Mouse (Mus musculus): ENCODE measurements around the gene Zfp652. TPM values are rescaled to one million over a fixed set of nuclear protein-coding genes. Genes with fewer than 3 reads are reported as not detected.
A peak's percentile ranks its signal among the peaks of the same experiment; 100 is the strongest.

The Zfp652 gene
- polyA plus RNA-seq, 1 experiment from 2014 or later = 26.4 TPM

DNA sequence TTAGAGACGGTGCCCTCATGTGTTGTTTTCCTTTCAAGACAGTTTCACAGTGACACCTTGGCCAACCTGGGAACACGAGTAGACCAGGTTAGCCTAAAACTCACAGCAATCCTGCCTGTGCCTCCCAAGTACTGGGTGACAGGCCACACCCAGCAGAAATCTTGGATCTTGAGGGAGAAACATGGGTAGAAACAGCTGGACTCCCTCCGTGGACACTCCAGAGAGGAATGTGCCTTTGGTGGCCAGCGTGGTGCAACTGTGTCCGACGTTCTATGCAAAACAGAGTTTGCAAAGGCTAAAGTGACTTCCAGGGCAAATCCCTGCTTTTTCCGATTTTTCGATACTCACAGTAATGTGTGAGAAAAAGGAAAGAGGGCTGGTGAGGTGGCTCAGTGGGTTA is 68.0 kb downstream of the Zfp652 start:
- ChIA-PET CTCF (no interaction called here), POLR2A (no interaction called here)
- DNase-seq (ENCODE audit: low read depth, low spot score) (no peak), ATAC-seq (no peak)
- no peaks in the 10 kb centered on the region for H3K27me3 ChIP-seq
- in situ Hi-C loops (cut with MboI; ENCODE audit: low pct_unique_long_range_greater_than_20kb) = no loop called here
- TF ChIP-seq CTCF (IDR thresholded peaks at IDR 0.05) = no peak

DNA sequence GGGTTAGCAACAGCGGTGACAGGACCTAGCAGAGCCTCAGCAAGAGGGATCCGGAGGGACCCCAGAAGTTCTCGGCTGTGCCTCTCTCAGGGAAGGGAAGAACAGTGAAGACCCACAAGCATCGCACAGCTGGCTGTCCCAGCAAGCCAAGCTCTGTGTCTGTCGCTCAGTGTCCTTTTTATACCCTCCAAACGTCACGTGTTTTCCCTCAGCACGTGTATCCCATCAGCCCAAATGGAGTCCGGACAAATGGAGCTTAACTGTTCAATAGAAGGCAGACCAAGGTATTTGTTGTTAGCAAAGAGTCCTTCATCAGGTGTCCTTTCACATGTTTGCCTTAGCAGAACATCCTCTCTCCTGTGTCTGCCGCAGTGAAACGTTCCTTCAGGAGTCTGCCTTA is 69.1 kb downstream of the Zfp652 start:
- POLR2A ChIA-PET = no interaction called here
- in situ Hi-C loops (cut with MboI; ENCODE audit: low pct_unique_long_range_greater_than_20kb) = no loop called here
- TF ChIP-seq CTCF (IDR thresholded peaks at IDR 0.05) = no peak
- no peak for ATAC-seq
- H3K27me3 ChIP-seq = no peaks in the 10 kb centered on the region
- no peak for DNase-seq (ENCODE audit: low read depth, low spot score)
- CTCF ChIA-PET = no interaction called here

DNA sequence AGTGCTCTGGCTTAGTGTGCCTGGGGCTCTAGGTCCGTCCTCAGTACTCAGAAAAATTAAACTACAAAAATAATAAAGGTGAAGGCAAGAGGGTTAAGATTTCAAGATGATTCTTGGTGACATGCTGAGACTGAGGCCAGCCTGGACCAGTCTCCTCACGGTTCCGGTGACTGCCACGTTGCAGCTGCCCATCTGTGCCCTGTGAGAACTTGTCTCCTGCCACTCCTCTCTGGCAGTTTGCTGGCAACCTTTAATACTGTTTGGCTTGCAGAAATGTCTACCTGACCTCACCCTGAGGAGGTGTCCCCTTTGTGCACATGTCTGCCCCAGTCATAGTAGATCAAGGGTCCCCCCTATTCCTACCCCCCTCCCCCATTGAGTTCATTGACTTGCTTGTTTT is 71.0 kb downstream of the Zfp652 start:
- ATAC-seq = no peak
- TF ChIP-seq CTCF (IDR thresholded peaks at IDR 0.05) = no peak
- CTCF ChIA-PET = no interaction called here
- DNase-seq (ENCODE audit: low read depth, low spot score) = no peak
- H3K27me3 ChIP-seq = no peaks in the 10 kb centered on the region
- in situ Hi-C loops (cut with MboI; ENCODE audit: low pct_unique_long_range_greater_than_20kb) = no loop called here
- POLR2A ChIA-PET = no interaction called here

DNA sequence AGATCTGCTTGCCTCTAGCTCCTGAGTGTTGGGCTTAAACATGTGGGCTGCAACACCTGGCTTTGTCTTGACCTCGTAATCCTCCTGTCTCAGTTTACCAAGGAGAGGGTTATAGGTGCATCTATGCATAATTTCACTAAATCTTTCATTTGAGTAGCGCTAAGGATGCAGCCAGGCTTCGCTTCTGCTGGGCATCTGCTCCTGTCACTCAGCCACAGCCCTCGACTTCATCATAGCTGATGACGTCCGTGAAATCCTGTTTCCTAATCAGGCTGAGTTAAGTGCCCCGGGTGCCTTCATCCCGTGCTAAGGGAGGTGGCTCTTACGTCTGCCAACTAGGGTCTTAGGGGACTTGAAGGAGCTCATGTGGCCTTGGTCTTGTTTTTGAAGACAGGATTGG is 71.5 kb downstream of the Zfp652 start:
- ChIA-PET CTCF (no interaction called here), POLR2A (no interaction called here)
- in situ Hi-C loops (cut with MboI; ENCODE audit: low pct_unique_long_range_greater_than_20kb) = no loop called here
- ATAC-seq = no peak
- TF ChIP-seq CTCF (IDR thresholded peaks at IDR 0.05) = no peak
- H3K27me3 ChIP-seq = no peaks in the 10 kb centered on the region
- DNase-seq (ENCODE audit: low read depth, low spot score) = no peak

DNA sequence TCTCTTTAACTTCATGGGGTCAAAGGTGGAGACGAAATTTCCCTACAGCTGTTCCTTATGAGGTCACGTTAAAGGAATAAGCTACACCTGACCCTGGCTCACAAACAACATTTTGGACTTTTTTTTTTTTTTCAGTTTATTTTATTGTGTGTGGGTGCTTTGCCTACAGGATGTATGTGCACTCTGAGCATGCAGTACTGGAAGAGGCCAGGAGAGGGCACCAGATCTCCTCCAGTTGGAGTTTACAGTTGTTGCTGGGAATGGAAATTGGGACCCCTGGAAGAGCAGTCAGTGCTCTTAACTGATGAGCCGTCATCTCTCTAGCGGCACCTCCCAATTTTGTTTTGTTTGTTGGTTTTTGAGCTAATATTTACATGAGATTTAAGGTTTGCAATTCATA is 73.2 kb downstream of the Zfp652 start:
- TF ChIP-seq CTCF (IDR thresholded peaks at IDR 0.05) = peak; percentile 61
- ATAC-seq (no peak), DNase-seq (ENCODE audit: low read depth, low spot score) (no peak)
- in situ Hi-C loops (cut with MboI; ENCODE audit: low pct_unique_long_range_greater_than_20kb) = no loop called here
- no peaks in the 10 kb centered on the region for H3K27me3 ChIP-seq
- ChIA-PET CTCF (interaction anchor here (1.2 to 1.4 kb wide), 3 partner anchors 13 to 35 kb away, joined by 3 read pairs; no protein-coding TSS in a partner anchor), POLR2A (no interaction called here)

DNA sequence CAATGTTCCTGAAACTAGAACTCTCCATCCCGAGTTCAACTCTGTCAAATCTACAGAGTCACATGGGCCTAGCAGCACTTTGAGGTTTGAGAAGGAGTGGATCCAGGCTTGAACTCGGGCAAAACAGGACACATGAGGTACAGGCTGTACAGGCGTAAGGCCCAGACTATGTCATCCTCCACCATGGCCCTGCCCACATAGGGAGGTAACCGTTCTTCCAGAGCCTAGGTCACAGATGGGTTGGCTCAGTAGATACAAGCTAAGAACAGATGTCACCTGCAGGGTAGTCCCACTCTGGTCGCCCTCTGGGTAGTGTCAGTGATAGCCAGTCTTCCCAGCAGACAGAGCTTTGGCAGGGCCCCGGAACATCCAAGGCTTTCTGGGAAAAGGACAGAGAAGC is 74.0 kb downstream of the Zfp652 start:
- CTCF ChIA-PET = interaction anchor here (1.3 kb wide), 1 partner anchor 14 kb away, joined by 3 read pairs; no protein-coding TSS in a partner anchor
- in situ Hi-C loops (cut with MboI; ENCODE audit: low pct_unique_long_range_greater_than_20kb) = no loop called here
- TF ChIP-seq CTCF (IDR thresholded peaks at IDR 0.05) = no peak
- POLR2A ChIA-PET = no interaction called here
- H3K27me3 ChIP-seq = no peaks in the 10 kb centered on the region
- ATAC-seq (no peak), DNase-seq (ENCODE audit: low read depth, low spot score) (no peak)

DNA sequence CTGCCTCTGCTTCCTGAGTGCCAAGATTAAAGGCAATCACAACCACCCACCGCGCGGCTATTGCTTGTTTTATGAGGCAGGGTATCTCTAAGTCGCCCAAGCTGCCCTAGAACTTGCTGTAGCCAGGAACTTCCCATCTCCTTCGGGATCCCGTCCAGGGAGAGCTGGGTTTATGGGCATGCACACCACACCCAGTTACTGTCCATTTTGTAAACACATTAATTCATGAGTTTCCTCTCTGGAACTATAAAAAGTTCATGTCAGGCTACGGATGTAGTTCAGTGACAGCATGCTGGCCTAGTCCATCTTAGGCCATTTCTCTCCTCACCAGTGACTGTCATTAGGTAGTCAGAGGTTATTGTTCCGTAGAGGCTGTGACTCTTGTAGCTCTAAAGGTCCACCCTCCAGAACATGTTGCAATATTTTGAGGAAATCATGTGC is 77.0 kb downstream of the Zfp652 start:
- in situ Hi-C loops (cut with MboI; ENCODE audit: low pct_unique_long_range_greater_than_20kb) = no loop called here
- TF ChIP-seq CTCF (IDR thresholded peaks at IDR 0.05) = no peak
- CTCF ChIA-PET = no interaction called here
- no peak for DNase-seq (ENCODE audit: low read depth, low spot score)
- ATAC-seq = no peak
- no peaks in the 10 kb centered on the region for H3K27me3 ChIP-seq
- POLR2A ChIA-PET = no interaction called here

- ATAC-seq (no peak), DNase-seq (ENCODE audit: low read depth, low spot score) (no peak)
- no peaks in the 10 kb centered on the region for H3K27me3 ChIP-seq
- in situ Hi-C loops (cut with MboI; ENCODE audit: low pct_unique_long_range_greater_than_20kb) = no loop called here
- no peak for TF ChIP-seq CTCF (IDR thresholded peaks at IDR 0.05)
- ChIA-PET CTCF (interaction anchor here (1.2 kb wide), 1 partner anchor 14 kb away, joined by 3 read pairs; no protein-coding TSS in a partner anchor), POLR2A (interaction anchor here (0.6 kb wide), 1 partner anchor 52 kb away, joined by 3 read pairs; no protein-coding TSS in a partner anchor)
Measured at GRCm38 (mm10) chr11:95791787-95792186, 79.3 kb downstream of the Zfp652 start.

DNA sequence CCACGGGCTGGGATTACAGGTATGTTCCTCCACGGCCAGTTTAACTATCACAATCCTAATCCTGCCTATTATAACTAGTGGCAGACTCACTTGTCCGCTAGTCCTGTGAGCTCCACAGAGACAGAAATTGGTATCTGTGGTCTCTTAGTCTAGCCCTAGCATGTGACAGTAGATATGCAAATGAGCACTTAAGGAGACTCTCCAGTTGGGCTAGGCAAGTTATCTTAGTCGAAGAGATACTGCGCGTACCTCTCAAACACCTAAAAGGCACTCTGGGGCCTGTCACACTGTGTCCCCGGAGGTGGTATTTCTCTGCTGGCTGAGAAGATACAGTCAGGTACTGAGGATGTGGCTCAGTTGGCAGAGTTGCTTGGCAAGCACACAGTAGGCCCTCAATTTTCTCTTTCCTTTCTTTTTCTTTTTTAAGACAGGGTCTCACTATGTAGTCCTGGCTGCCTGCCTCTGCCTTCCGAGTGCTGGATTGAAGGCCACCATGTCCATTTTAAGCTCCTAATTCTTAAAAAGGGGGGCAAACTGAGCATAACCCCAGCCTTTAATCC is 80.6 kb downstream of the Zfp652 start:
- ChIA-PET POLR2A (no interaction called here), CTCF (no interaction called here)
- in situ Hi-C loops (cut with MboI; ENCODE audit: low pct_unique_long_range_greater_than_20kb) = no loop called here
- no peak for ATAC-seq
- no peak for TF ChIP-seq CTCF (IDR thresholded peaks at IDR 0.05)
- H3K27me3 ChIP-seq = no peaks in the 10 kb centered on the region
- DNase-seq (ENCODE audit: low read depth, low spot score) = no peak

DNA sequence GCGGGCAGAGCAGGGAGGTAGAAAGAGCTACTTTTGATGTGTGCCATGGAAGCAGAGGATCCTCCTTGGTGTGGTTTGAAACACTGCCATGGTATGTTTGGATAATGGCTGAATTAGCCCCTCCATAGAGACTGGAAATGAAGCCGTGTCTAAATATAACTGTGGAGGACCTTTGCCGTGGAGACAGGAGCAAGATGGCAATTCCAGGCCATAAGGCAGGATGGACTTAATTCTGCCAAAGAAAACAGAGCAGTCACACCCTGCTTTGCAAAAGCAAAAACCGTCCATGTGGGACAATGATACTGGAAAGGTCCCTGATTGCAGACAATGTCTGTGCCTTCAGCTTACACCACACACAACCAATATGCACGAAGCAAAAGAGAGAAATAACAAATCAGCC is 81.7 kb downstream of the Zfp652 start:
- DNase-seq (ENCODE audit: low read depth, low spot score) (no peak), ATAC-seq (no peak)
- no peak for TF ChIP-seq CTCF (IDR thresholded peaks at IDR 0.05)
- ChIA-PET CTCF (interaction anchor here (1.4 kb wide), 1 partner anchor 43 kb away, joined by 3 read pairs; no protein-coding TSS in a partner anchor), POLR2A (no interaction called here)
- in situ Hi-C loops (cut with MboI; ENCODE audit: low pct_unique_long_range_greater_than_20kb) = no loop called here
- H3K27me3 ChIP-seq = no peaks in the 10 kb centered on the region

DNA sequence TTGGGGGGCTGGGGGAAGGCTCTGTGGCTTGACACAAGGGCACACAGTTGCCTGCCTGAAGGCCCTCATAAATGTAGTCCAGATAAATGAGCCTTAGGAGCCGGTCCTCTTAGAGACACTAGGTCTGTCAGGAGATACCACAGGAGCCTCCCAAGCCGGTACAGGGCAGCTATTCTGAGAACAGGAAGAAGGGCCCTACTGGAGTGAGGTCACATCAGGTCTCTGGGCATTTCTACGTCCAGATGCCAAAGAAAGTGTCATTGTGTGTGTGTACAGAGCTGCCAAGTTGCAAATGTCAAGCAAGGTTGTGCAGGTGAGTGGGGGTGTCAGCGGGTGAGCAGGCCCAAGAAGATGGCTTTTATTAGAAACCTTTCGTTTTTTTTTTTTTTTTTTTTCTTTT is 83.1 kb downstream of the Zfp652 start:
- POLR2A ChIA-PET = no interaction called here
- DNase-seq (ENCODE audit: low read depth, low spot score) = no peak
- no peaks in the 10 kb centered on the region for H3K27me3 ChIP-seq
- TF ChIP-seq CTCF (IDR thresholded peaks at IDR 0.05) = no peak
- ATAC-seq = no peak
- CTCF ChIA-PET = no interaction called here
- in situ Hi-C loops (cut with MboI; ENCODE audit: low pct_unique_long_range_greater_than_20kb) = no loop called here

DNA sequence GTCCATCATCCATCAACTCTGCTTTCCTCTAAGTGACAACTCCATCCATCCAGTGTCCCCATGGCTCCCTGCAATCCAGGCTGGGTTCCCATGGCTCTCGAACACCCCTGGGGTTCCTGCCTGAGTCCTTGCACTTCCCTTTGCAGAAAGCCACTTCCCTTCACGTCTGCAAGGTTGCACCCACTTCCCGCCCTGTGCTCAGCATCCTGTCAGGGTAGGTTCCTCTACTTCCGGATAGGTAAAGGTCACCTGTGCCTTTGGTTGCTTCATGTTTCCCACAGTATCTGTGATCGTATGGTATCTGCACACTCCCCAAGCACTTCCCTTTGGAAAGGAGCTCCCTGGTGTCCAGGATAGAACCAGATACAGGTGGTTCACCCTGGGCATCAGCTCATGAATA is 92.5 kb downstream of the Zfp652 start:
- ChIA-PET CTCF (interaction anchor here (0.6 to 1.2 kb wide), 2 partner anchors 22 to 767 kb away, joined by 3 read pairs; no protein-coding TSS in a partner anchor), POLR2A (interaction anchor here (1.2 kb wide), 1 partner anchor 27 kb away, joined by 3 read pairs; no protein-coding TSS in a partner anchor)
- TF ChIP-seq CTCF (IDR thresholded peaks at IDR 0.05) = no peak
- no peaks in the 10 kb centered on the region for H3K27me3 ChIP-seq
- DNase-seq (ENCODE audit: low read depth, low spot score) (no peak), ATAC-seq (no peak)
- in situ Hi-C loops (cut with MboI; ENCODE audit: low pct_unique_long_range_greater_than_20kb) = no loop called here
